Mouse (Mus musculus) layer of hippocampus, postnatal 14 days (tissue): ENCODE measurements around the gene Ncl. TPM values are rescaled to one million over a fixed set of nuclear protein-coding genes. Genes with fewer than 3 reads are reported as not detected.
"Not testable (repeated sequence)": the region's sequence is repeated elsewhere in the genome, so short reads cannot be mapped to it uniquely, and the experiment has no call there.

ENCODE experiments used
- DNase-seq, 2 experiments: peaks; one replicate each; pipeline ENCODE4 v3.0.0; 2021 to 2022; ENCODE audit warnings: low spot score in 2 of 2, mixed read lengths in 1 of 2
- total RNA-seq, 2 experiments: library from RNA; stranded (reverse); gene quantifications; 2 replicates each; pipeline ENCODE4 v1.2.3; 2021

The Ncl gene
- total RNA-seq, 2 experiments from 2014 or later, result 156 to 157 TPM

GRCm38 (mm10) chr1:86360441-86360840 lies 1.2 kb upstream of the Ncl start:
- DNase-seq, result no peak

GRCm38 (mm10) chr1:86359798-86360179 lies 589 bp upstream of the Ncl start:
- DNase-seq, result no peak

- DNase-seq, result no peak
Measured at GRCm38 (mm10) chr1:86358229-86358905, 833 bp downstream of the Ncl start.

- no peak for DNase-seq
Measured at GRCm38 (mm10) chr1:86354186-86354585, 5.0 kb downstream of the Ncl start.

GRCm38 (mm10) chr1:86350576-86350975 lies 8.6 kb downstream of the Ncl start:
- no peak for DNase-seq

GRCm38 (mm10) chr1:86349696-86350095 lies 9.5 kb downstream of the Ncl start:
- DNase-seq, result no peak

GRCm38 (mm10) chr1:86349201-86349600 lies 10.0 kb downstream of the Ncl start:
- DNase-seq, result no peak

- no peak for DNase-seq
Measured at GRCm38 (mm10) chr1:86348801-86349200, 10.4 kb downstream of the Ncl start.

GRCm38 (mm10) chr1:86348083-86348482 lies 11.1 kb downstream of the Ncl start:
- DNase-seq, result no peak

GRCm38 (mm10) chr1:86347716-86348045 lies 11.5 kb downstream of the Ncl start:
- no peak for DNase-seq

- DNase-seq, result no peak
Measured at GRCm38 (mm10) chr1:86346851-86347715, 12.1 kb downstream of the Ncl start.

- DNase-seq, result no peak
Measured at GRCm38 (mm10) chr1:86345956-86346355, 13.2 kb downstream of the Ncl start.

GRCm38 (mm10) chr1:86345069-86345468 lies 14.1 kb downstream of the Ncl start:
- no peak for DNase-seq

GRCm38 (mm10) chr1:86343969-86344861 lies 15.0 kb downstream of the Ncl start:
- no peak for DNase-seq

- DNase-seq, result no peak
Measured at GRCm38 (mm10) chr1:86343087-86343645, 16.0 kb downstream of the Ncl start.

GRCm38 (mm10) chr1:86342371-86342770 lies 16.8 kb downstream of the Ncl start:
- DNase-seq, result no peak

- DNase-seq, result not testable (repeated sequence)
Measured at GRCm38 (mm10) chr1:86341096-86341495, 18.1 kb downstream of the Ncl start.

GRCm38 (mm10) chr1:86339156-86339812 lies 19.9 kb downstream of the Ncl start:
- DNase-seq, result peak; percentile 81 to 93

- no peak for DNase-seq
Measured at GRCm38 (mm10) chr1:86336330-86336729, 22.9 kb downstream of the Ncl start.

- no peak for DNase-seq
Measured at GRCm38 (mm10) chr1:86320822-86321413, 38.3 kb downstream of the Ncl start.
